Mouse (Mus musculus) neutrophil, adult 5-6 weeks (primary cell): ENCODE data around the gene Tspan7. TPM values are rescaled to one million over a fixed set of nuclear protein-coding genes. Genes with fewer than 3 reads are reported as not detected.

Experiments
- ATAC-seq: fragments of 151-379, 151-347 bp; 2 replicates; pipeline ENCODE4 v1.8.0; 2017; ENCODE audit warnings: mild to moderate bottlenecking, moderate TSS enrichment; ENCODE audit not compliant: insufficient number of reproducible peaks, poor library complexity, low FRiP score, severe bottlenecking; ENCODE audit errors: extremely low read depth
- total RNA-seq: library from RNA; stranded (forward); fragments of 200-1000 nt; gene quantifications from 2 replicates; pipeline ENCODE4 v1.2.3, GENCODE M21; 2017

The Tspan7 gene
- total RNA-seq, 1 experiment from 2014 or later, result 0.12 TPM

DNA sequence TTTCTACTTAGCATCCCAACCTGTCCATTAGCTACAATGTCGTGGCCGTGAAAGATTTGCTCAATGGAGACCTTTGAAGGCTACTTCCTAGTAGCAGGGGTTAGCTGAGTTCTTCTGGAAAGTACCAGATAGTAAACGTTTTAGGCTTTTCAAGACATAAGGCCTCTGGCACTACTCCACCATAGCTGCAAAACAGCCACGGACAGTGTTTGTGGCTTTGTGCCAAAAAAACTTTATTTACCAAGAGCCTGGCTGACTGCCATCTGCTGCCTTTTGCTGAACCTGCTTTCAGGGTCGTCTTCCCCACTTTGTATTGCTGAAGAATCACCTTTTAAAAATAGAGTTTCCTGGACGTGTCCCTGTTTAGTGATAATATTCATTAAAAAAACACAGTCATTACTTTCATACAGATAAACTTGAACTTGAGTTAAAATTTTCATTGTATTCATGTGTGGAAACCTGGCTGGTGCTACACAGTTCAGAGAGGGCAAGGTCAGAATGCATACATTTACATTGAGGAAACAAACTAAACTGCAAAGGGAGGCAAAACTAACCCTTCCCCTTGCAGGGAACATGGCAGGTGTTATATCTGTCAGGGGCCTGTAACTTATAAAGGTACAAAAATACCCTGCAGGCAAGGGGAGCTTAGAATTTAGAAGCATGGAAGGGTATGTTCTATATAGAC lies 54.7 kb downstream of the Tspan7 start:
- no peak for ATAC-seq

DNA sequence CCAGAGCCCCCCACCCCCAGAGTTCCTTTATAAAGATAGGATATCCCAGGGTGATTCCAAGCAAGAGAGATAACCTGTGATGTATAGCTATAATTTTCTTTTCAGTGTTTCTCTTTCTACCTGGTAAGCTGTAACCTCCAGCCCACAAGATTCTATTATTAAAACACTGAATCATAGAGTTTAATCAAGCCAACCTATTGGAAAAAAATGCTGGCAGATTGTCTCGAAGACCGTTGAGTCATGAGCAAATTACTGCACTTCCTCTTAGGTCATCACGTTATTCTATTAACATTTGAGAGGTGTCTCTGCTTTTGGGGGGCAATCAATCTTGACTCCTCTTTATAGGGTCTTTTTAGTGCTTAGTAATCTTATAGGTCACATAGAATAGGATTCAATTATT lies 61.9 kb downstream of the Tspan7 start:
- no peak for ATAC-seq

DNA sequence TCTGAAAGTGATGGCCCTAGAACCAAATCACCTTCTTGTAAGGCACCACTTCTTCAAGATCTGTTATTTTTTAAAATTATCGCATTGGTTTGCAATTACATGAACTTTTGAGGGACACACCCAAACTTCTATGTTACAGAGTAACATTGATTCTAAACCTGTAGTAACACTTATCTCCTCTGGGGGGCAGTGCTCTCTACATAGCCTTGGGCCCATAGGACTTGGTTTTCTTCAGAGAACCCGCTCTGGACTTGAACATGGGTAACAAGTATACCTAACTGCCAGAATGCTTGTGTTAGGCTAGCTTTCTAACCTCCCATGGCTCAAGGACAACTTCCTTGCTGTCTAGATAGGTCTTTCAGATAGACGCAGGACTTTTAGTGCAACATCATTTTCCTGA lies 64.8 kb downstream of the Tspan7 start:
- ATAC-seq, result no peak

DNA sequence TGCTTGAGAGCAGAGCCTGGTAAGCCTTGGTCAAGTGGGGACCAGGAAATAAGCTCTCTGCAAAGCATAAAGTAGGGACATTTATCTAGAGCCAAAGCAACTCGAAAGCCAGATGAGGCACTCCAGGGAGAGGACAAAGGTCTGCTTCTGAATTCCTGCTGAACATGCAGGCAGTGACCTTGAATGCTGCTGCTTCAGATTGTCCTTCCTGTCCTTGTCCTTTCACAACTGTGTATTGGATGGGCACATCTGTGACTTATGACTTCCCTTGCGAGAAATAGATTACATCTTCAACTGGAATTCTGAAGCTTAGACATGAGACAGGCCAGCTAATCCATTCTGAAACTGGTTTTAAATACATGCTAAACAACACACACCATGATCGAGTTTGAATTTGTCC lies 71.9 kb downstream of the Tspan7 start:
- no peak for ATAC-seq

DNA sequence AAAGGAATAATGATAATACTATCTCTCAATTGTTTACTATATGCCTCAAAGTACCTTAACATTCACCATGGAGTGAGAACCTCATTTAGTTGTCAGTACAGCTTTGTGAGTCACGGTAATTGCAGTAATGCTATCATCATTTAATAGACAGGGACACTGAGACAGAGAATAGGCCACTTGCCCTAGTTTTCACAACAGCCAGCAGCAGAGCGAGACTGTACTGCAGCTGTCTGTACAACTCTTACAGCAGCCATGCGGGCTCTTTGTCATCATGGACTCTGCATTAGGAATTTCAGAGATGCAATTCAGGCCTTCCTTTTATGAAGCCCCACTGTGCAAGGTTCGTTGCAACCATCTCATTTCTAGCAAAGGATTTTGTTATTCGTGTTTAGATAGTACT lies 72.6 kb downstream of the Tspan7 start:
- no peak for ATAC-seq

DNA sequence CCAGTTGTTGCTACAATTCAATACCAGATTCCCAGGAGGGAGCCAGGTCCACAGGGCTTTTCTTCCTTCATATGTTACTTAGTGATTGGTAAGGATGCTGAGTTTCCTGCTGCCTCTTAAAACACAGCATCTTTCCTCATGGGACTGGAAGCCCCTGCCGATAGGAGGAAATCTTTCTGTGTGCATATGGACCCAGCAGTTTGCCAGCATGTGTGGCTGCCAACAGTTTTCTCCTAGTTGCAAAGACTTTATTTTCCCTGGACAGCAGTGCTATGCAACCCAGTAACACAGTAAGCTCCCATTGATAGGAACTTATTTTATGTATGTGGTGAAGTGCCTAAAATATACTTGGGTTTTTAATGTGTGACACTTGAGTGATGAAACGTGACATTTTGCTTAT lies 73.7 kb downstream of the Tspan7 start:
- no peak for ATAC-seq

DNA sequence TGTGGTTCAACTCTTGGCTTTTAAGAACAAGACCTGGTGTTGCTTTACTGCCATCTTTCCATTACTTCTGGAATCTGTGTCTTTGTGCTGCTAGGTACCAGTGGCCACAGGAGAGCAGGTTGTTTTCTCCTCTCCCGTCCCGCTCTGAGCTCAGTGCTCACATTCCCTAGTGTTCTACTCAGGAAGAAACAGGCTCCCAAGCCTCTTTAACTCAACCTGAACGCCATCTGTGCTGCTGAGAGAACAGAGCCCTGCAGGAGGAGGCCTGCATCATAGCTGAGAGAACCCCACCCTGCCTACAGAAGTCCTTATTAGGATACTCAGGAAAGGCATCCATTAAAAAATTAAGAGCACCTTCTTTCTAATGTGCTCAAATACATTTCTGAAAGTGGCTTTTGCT lies 80.9 kb downstream of the Tspan7 start:
- no peak for ATAC-seq

DNA sequence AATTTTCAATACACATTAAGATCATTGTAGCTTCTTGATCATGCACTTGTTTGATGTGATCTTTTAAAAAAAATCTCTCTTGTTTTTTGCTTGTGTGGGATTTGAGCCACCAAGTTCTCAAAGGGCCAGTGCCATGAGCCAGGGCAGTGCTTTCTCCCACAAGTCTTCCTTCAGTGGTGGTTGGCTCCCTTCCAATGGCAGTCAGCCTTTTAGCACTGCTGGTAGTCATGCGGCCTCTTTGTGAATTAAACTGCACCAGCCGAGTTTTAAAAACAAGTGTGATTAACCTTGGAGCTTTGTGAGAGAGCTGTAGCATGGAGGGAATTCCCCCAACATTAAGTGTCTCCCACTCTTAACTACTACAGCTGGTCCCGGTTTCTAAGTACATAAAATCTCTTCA lies 89.6 kb downstream of the Tspan7 start:
- ATAC-seq, result no peak

DNA sequence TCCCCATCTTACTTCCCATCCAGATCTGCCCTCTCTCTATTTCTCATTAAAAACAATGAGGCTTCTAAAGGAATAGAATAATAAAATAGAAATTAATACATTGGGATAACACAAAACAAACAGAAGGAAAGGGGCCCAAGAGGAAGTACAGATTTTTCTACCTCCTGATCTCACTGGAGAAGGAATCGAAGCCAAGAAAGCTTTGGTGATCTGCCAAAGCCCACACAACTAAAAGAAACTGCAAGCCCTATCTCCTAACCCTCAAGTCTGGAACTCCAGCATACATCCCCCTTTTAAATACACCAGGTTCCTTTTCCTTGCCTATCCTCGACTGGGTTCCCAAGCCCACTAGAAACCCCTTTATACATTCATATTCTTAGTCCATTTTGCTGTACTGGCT lies 90.4 kb downstream of the Tspan7 start:
- ATAC-seq, result no peak

DNA sequence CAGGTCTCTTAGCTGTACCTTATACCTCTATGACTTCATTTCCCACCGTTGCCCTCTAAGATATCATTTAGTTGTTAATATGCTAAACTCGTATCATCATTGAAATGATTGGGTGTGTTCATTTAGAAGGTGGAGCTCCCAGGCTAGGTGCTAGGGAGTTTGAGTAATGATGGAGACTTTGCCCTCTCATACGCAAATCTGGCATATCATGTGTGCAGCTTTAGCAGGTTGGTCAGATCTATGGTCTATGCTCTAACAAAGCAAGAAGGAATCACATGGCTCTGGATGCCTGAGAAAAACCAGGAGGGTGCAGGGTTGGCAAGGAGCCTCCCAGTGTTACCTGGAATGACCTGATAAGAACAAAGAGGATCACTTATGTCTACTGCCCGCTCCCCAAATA lies 91.4 kb downstream of the Tspan7 start:
- ATAC-seq, result no peak

DNA sequence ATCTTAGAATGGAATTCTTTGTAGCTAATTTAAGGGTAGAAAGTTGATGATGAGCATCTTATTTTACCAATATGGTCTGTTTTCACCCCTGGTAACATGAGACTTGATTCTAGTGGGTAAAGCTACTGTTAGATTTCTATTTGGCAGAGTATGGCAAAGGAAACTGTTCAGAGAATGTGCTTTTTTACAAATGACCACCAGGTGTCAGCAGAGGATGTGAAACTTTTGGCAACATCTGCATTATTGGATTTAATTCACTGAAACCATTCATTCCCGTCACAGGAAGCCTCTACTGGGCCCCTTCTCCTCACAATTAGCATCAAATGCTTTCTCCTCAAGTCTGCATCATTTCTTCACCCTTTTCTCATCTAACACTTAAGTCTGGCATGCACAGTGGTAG lies 92.4 kb downstream of the Tspan7 start:
- no peak for ATAC-seq

DNA sequence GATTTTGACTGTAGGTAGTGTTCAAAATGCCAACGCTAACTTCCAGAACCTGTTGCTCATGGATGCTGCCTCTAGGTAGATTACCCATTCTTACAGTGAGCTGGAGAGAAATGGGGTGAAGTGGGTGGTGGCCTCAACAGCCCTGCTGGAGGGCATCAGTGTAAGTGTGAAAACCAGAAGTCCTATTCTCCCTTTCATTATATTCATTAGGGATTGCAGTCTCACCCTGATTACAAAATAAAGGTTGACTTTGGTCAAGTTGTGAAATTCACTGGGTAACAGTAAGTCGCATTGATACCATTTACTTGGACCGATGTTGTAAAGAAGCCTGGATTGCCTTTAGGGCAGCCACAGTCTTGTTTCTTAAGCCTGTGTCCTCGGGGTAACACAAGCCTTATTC lies 97.8 kb downstream of the Tspan7 start:
- ATAC-seq, result no peak

DNA sequence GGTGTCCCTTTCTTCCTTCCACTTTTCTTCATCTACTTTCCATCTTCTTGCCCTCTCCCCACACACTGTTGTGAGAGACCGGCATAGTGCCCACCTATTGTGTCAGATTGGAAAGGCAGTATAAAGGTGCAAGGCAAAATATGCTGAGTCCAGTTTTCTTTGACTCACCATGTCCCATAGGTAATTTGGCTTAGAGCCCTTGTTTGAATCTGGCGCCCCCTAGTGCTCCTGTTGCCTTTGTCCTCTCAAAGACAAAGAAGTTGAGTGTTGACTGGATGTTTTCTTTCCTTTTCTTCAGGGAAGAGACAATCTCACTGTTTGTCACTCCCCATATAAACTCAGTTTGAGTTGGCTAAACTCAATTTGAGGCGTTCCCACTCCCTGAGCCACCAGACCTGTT lies 107.3 kb downstream of the Tspan7 start:
- ATAC-seq, result no peak

DNA sequence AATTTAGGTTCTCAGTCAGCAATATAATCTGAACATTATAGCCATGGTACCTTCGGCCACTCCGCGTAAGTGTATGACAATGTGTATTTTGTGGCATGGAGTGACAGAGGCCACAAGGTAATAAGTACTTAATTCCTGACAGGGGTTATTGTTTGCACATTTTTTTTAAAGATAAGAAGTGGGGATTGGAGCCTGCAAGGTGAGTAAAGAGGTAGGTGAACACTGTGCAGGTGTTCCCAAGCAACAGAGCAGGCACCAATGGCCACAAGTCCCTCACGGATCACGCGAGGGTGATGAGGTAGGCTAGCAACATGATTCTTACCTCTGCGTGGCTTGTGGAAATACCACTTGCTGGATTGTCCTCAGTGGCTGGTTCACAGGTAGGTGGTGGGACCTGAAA lies 108.6 kb downstream of the Tspan7 start:
- no peak for ATAC-seq

DNA sequence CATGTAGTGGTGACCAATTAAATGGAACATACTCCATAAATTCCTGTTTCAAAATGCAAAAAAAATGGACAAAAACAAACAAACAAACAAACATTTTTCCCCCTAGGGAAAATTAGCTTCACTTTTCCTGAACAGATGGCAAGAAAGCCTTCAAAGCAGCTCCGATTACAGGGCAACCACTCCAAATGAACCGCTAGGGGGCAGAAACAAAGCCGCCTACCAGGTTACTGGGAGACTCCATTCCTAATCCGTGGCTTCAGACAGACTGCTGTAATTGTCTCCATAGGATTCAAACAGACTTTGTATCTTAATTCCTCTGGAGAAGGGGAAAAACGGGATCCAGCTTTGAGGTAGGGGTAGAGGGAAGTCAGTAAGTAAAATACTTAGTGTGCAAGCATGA lies 132.2 kb downstream of the Tspan7 start:
- ATAC-seq, result no peak

DNA sequence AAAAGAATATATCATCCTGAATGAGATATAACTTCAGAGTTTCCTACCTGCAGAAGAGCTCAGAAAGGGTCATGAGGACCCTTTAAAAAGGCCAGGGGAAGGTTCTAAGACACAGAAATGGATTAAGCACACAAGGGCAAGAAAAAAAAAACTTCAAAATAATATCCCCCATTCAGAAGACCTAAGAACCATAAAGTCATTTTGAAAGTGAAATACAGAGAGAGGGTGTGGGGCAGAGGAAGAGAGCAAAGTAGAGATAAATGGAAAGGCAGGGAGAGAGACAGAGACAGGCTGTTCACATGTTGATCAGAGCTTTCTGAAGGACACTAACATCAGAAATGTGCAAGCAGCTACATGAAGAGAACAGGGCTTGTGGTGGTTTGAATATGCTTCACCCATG lies 156.1 kb downstream of the Tspan7 start:
- ATAC-seq, result no peak

Other genes starting within 250 kb of the Tspan7 start
- not detected in 2 replicates for gene Otc, start 232.9 kb upstream of the Tspan7 start, total RNA-seq
- gene Mid1ip1, start 229.9 kb downstream of the Tspan7 start, total RNA-seq, result 84.0 and 84.3 TPM in 2 replicates